Mouse (Mus musculus): Measurements from ENCODE around the gene Tas2r126. TPM values are rescaled to one million over a fixed set of nuclear protein-coding genes. Genes with fewer than 3 reads are reported as not detected.
"Not testable (repeated sequence)": the region's sequence is repeated elsewhere in the genome, so short reads cannot be mapped to it uniquely, and the experiment has no call there.

Gene Tas2r126
- polyA plus RNA-seq, 1 experiment from 2014 or later: not detected

- no peaks in the 10 kb centered on the region for H3K36me3 ChIP-seq
- H3K4me2 ChIP-seq: no peak overlapping the region
- no peak overlapping the region for H3K9ac ChIP-seq (replicated peaks)
- H3K27ac ChIP-seq: no peak overlapping the region
- H3K9me3 ChIP-seq: no peaks in the 10 kb centered on the region
- ATAC-seq (ENCODE audit: insufficient number of reproducible peaks, insufficient read depth, low FRiP score, low TSS enrichment, low read depth): no peak
- whole genome bisulfite sequencing: 90% methylated on average over 3 of the region's 3 CpGs
- no peak overlapping the region for H3K4me3 ChIP-seq (replicated peaks)
- no peaks in the 10 kb centered on the region for H3K27me3 ChIP-seq
- no peaks in the 10 kb centered on the region for H3K4me1 ChIP-seq (replicated peaks)
Measured at GRCm38 (mm10) chr6:42424472-42424871, 9.9 kb upstream of the Tas2r126 start.

- no peaks in the 10 kb centered on the region for H3K36me3 ChIP-seq
- H3K4me2 ChIP-seq: no peak overlapping the region
- H3K27me3 ChIP-seq: no peaks in the 10 kb centered on the region
- no peak overlapping the region for H3K27ac ChIP-seq
- no peaks in the 10 kb centered on the region for H3K4me1 ChIP-seq (replicated peaks)
- ATAC-seq (ENCODE audit: insufficient number of reproducible peaks, insufficient read depth, low FRiP score, low TSS enrichment, low read depth): no peak
- 81% methylated on average over 4 of the region's 4 CpGs for WGBS
- no peak overlapping the region for H3K9ac ChIP-seq (replicated peaks)
- no peak overlapping the region for H3K4me3 ChIP-seq (replicated peaks)
- no peaks in the 10 kb centered on the region for H3K9me3 ChIP-seq
Measured at GRCm38 (mm10) chr6:42426337-42426736, 8.0 kb upstream of the Tas2r126 start.

- H3K4me3 ChIP-seq (replicated peaks): no peak overlapping the region
- no peak overlapping the region for H3K4me2 ChIP-seq
- H3K4me1 ChIP-seq (replicated peaks): no peaks in the 10 kb centered on the region
- H3K9me3 ChIP-seq: no peaks in the 10 kb centered on the region
- H3K27me3 ChIP-seq: no peaks in the 10 kb centered on the region
- H3K9ac ChIP-seq (replicated peaks): no peak overlapping the region
- 71% methylated on average over 2 of the region's 2 CpGs for WGBS
- H3K27ac ChIP-seq: no peak overlapping the region
- no peak for ATAC-seq (ENCODE audit: insufficient number of reproducible peaks, insufficient read depth, low FRiP score, low TSS enrichment, low read depth)
- H3K36me3 ChIP-seq: no peaks in the 10 kb centered on the region
Measured at GRCm38 (mm10) chr6:42433554-42433953, 781 bp upstream of the Tas2r126 start.

GRCm38 (mm10) chr6:42435490-42435889 lies 1.2 kb downstream of the Tas2r126 start:
- Histone ChIP-seq H3K27me3 (no peaks in the 10 kb centered on the region), H3K36me3 (no peaks in the 10 kb centered on the region), H3K9ac (replicated peaks) (no peak overlapping the region), H3K9me3 (no peaks in the 10 kb centered on the region), H3K4me2 (no peak overlapping the region), H3K4me3 (replicated peaks) (no peak overlapping the region), H3K27ac (no peak overlapping the region), H3K4me1 (replicated peaks) (no peaks in the 10 kb centered on the region)
- 68% methylated on average over 2 of the region's 2 CpGs for WGBS
- ATAC-seq (ENCODE audit: insufficient number of reproducible peaks, insufficient read depth, low FRiP score, low TSS enrichment, low read depth): no peak

GRCm38 (mm10) chr6:42441395-42441794 lies 7.1 kb downstream of the Tas2r126 start:
- WGBS: 75% methylated on average over 2 of the region's 2 CpGs
- Histone ChIP-seq H3K27me3 (no peaks in the 10 kb centered on the region), H3K9me3 (no peaks in the 10 kb centered on the region), H3K4me2 (no peak overlapping the region), H3K9ac (replicated peaks) (no peak overlapping the region), H3K4me1 (replicated peaks) (no peaks in the 10 kb centered on the region), H3K36me3 (no peaks in the 10 kb centered on the region), H3K4me3 (replicated peaks) (no peak overlapping the region), H3K27ac (no peak overlapping the region)
- ATAC-seq (ENCODE audit: insufficient number of reproducible peaks, insufficient read depth, low FRiP score, low TSS enrichment, low read depth): no peak

GRCm38 (mm10) chr6:42444491-42444890 lies 10.2 kb downstream of the Tas2r126 start:
- WGBS: 84% methylated on average over 2 of the region's 2 CpGs
- no peaks in the 10 kb centered on the region for H3K4me1 ChIP-seq (replicated peaks)
- no peak overlapping the region for H3K4me3 ChIP-seq (replicated peaks)
- H3K4me2 ChIP-seq: no peak overlapping the region
- H3K9me3 ChIP-seq: no peaks in the 10 kb centered on the region
- no peak for ATAC-seq (ENCODE audit: insufficient number of reproducible peaks, insufficient read depth, low FRiP score, low TSS enrichment, low read depth)
- H3K27ac ChIP-seq: no peak overlapping the region
- H3K27me3 ChIP-seq: no peaks in the 10 kb centered on the region
- no peaks in the 10 kb centered on the region for H3K36me3 ChIP-seq
- no peak overlapping the region for H3K9ac ChIP-seq (replicated peaks)

GRCm38 (mm10) chr6:42447381-42447780 lies 13.0 kb downstream of the Tas2r126 start:
- Histone ChIP-seq H3K4me1 (replicated peaks) (no peaks in the 10 kb centered on the region), H3K4me2 (no peak overlapping the region), H3K9ac (replicated peaks) (no peak overlapping the region), H3K4me3 (replicated peaks) (no peak overlapping the region), H3K27ac (no peak overlapping the region), H3K9me3 (no peaks in the 10 kb centered on the region), H3K36me3 (no peaks in the 10 kb centered on the region), H3K27me3 (no peaks in the 10 kb centered on the region)
- ATAC-seq (ENCODE audit: insufficient number of reproducible peaks, insufficient read depth, low FRiP score, low TSS enrichment, low read depth): no peak
- WGBS: 74% methylated on average over 2 of the region's 2 CpGs

GRCm38 (mm10) chr6:42465096-42465495 lies 30.8 kb downstream of the Tas2r126 start, which contains the start of gene Olfr458:
TSS of gene Olfr458 (minus strand) at chr6:42465196.
- 87% methylated on average over 1 of the region's 1 CpGs for WGBS
- Histone ChIP-seq H3K4me3 (replicated peaks) (no peak within 1 kb of the TSS), H3K9ac (replicated peaks) (no peak within 1 kb of the TSS), H3K4me1 (replicated peaks) (no peaks in the 10 kb centered on the region), H3K4me2 (no peak within 1 kb of the TSS), H3K27ac (no peak within 1 kb of the TSS), H3K36me3 (no peaks in the 10 kb centered on the region), H3K27me3 (no peaks in the 10 kb centered on the region), H3K9me3 (no peaks in the 10 kb centered on the region)
- no peak for ATAC-seq (ENCODE audit: insufficient number of reproducible peaks, insufficient read depth, low FRiP score, low TSS enrichment, low read depth)

GRCm38 (mm10) chr6:42470542-42470941 lies 36.2 kb downstream of the Tas2r126 start:
- Histone ChIP-seq H3K36me3 (no peaks in the 10 kb centered on the region), H3K4me1 (replicated peaks) (no peaks in the 10 kb centered on the region), H3K4me3 (replicated peaks) (no peak overlapping the region), H3K9me3 (no peaks in the 10 kb centered on the region), H3K27me3 (no peaks in the 10 kb centered on the region), H3K9ac (replicated peaks) (no peak overlapping the region), H3K4me2 (no peak overlapping the region), H3K27ac (no peak overlapping the region)
- 94% methylated on average over 4 of the region's 4 CpGs for WGBS
- no peak for ATAC-seq (ENCODE audit: insufficient number of reproducible peaks, insufficient read depth, low FRiP score, low TSS enrichment, low read depth)

GRCm38 (mm10) chr6:42471298-42471697 lies 37.0 kb downstream of the Tas2r126 start:
- 90% methylated on average over 4 of the region's 4 CpGs for WGBS

GRCm38 (mm10) chr6:42476235-42476634 lies 41.9 kb downstream of the Tas2r126 start, which contains the start of gene Olfr457:
TSS of gene Olfr457 (minus strand) at chr6:42476335.
- Histone ChIP-seq H3K27ac (no peak within 1 kb of the TSS), H3K9ac (replicated peaks) (no peak within 1 kb of the TSS), H3K4me3 (replicated peaks) (no peak within 1 kb of the TSS), H3K4me2 (no peak within 1 kb of the TSS), H3K9me3 (no peaks in the 10 kb centered on the region), H3K4me1 (replicated peaks) (no peaks in the 10 kb centered on the region), H3K27me3 (no peaks in the 10 kb centered on the region), H3K36me3 (no peaks in the 10 kb centered on the region)
- no peak for ATAC-seq (ENCODE audit: insufficient number of reproducible peaks, insufficient read depth, low FRiP score, low TSS enrichment, low read depth)
- WGBS: 81% methylated on average over 1 of the region's 1 CpGs

More at GRCm38 (mm10) chr6:42471298-42471697, 37.0 kb downstream of the Tas2r126 start:
- not testable (repeated sequence) for H3K9ac ChIP-seq (replicated peaks); H3K9me3 ChIP-seq; H3K36me3 ChIP-seq; H3K4me1 ChIP-seq (replicated peaks); H3K27me3 ChIP-seq; H3K4me2 ChIP-seq; H3K4me3 ChIP-seq (replicated peaks); H3K27ac ChIP-seq; ATAC-seq (ENCODE audit: insufficient number of reproducible peaks, insufficient read depth, low FRiP score, low TSS enrichment, low read depth)

GRCm38 (mm10) chr6:42484633-42485032 lies 50.3 kb downstream of the Tas2r126 start:
- ATAC-seq (ENCODE audit: insufficient number of reproducible peaks, insufficient read depth, low FRiP score, low TSS enrichment, low read depth): no peak
- no peak overlapping the region for H3K4me2 ChIP-seq
- H3K9ac ChIP-seq (replicated peaks): no peak overlapping the region

More at GRCm38 (mm10) chr6:42484633-42485032, 50.3 kb downstream of the Tas2r126 start:
- H3K27ac ChIP-seq: no peak overlapping the region
- no peaks in the 10 kb centered on the region for H3K36me3 ChIP-seq
- H3K27me3 ChIP-seq: no peaks in the 10 kb centered on the region
- H3K4me3 ChIP-seq (replicated peaks): no peak overlapping the region
- H3K4me1 ChIP-seq (replicated peaks): no peaks in the 10 kb centered on the region
- no peaks in the 10 kb centered on the region for H3K9me3 ChIP-seq

Measured in limb, embryonic 12.5 days (tissue).